Mouse (Mus musculus) MEL (cell line): ENCODE measurements around the gene Ccdc171. TPM values are rescaled to one million over a fixed set of nuclear protein-coding genes. Genes with fewer than 3 reads are reported as not detected.
A peak's percentile ranks its signal among the peaks of the same experiment; 100 is the strongest.

Experiments used
- DNase-seq: peaks from one replicate; pipeline ENCODE4 v3.0.0; 2011; ENCODE audit warnings: low read depth, low spot score
- H3K27ac ChIP-seq: 2 replicates; pipeline ENCODE4 v1.5.1; 2012; ENCODE audit warnings: low read depth, mild to moderate bottlenecking, control low read depth, low read length, moderate library complexity; ENCODE audit not compliant: control insufficient read depth
- H3K27me3 ChIP-seq, 2 experiments: fragments of 150-350 bp in 1 of 2; sonication (generic) in 1 of 2; 2 replicates each; pipeline ENCODE4 v1.6.1; 2012; ENCODE audit warnings: low read length in 2 of 2, mild to moderate bottlenecking in 2 of 2, improper control_type of control experiment in 1 of 2, moderate library complexity in 1 of 2; ENCODE audit not compliant: insufficient read depth in 2 of 2, control insufficient read depth in 1 of 2
- H3K36me3 ChIP-seq, 2 experiments: 2 replicates each; pipeline ENCODE4 v1.6.1; 2012 to 2014; ENCODE audit warnings: low read length in 2 of 2, improper control_type of control experiment in 1 of 2, inconsistent platforms in 1 of 2, mild to moderate bottlenecking in 1 of 2; ENCODE audit not compliant: insufficient read depth in 2 of 2, control insufficient read depth in 1 of 2
- H3K4me1 ChIP-seq, 2 experiments: fragments of 150-350 bp in 1 of 2; sonication (generic) in 1 of 2; 2 replicates each; pipeline ENCODE4 v1.6.1; 2012; ENCODE audit warnings: low read length in 2 of 2, improper control_type of control experiment in 1 of 2, mild to moderate bottlenecking in 1 of 2; ENCODE audit not compliant: insufficient read depth in 2 of 2, control insufficient read depth in 1 of 2
- H3K4me3 ChIP-seq, 2 experiments: fragments of 150-350 bp in 1 of 2; sonication (generic) in 1 of 2; 2 replicates each; pipeline ENCODE4 v1.5.1; 2012; ENCODE audit warnings: low read depth in 2 of 2, low read length in 2 of 2, mild to moderate bottlenecking in 2 of 2, moderate library complexity in 2 of 2, control low read depth in 1 of 2, improper control_type of control experiment in 1 of 2; ENCODE audit not compliant: control insufficient read depth in 1 of 2, insufficient read depth in 1 of 2
- H3K79me2 ChIP-seq: 2 replicates; pipeline ENCODE4 v1.6.1; 2012; ENCODE audit warnings: mild to moderate bottlenecking, low read length, moderate library complexity; ENCODE audit not compliant: control insufficient read depth, poor library complexity, insufficient read depth
- H3K9ac ChIP-seq: 2 replicates; pipeline ENCODE4 v1.6.1; 2012; ENCODE audit warnings: low read depth, mild to moderate bottlenecking, control low read depth, low read length, moderate library complexity; ENCODE audit not compliant: control insufficient read depth, poor library complexity, severe bottlenecking
- H3K9me3 ChIP-seq: fragments of 150-350 bp; sonication (generic); replicated peaks from 2 replicates; pipeline ENCODE4 v1.6.1; 2012; ENCODE audit warnings: mild to moderate bottlenecking, low read length, improper control_type of control experiment, moderate library complexity; ENCODE audit not compliant: insufficient read depth
- BHLHE40 ChIP-seq: IDR thresholded peaks from 2 replicates; pipeline ENCODE4 v1.6.1; 2012; ENCODE audit warnings: low read depth, mild to moderate bottlenecking, inconsistent platforms, low read length, improper control_type of control experiment, borderline replicate concordance
- CHD2 ChIP-seq: IDR thresholded peaks from 2 replicates; pipeline ENCODE4 v1.6.1; 2011; ENCODE audit warnings: low read length, improper control_type of control experiment
- E2F4 ChIP-seq: IDR thresholded peaks from 2 replicates; pipeline ENCODE4 v1.6.1; 2011; ENCODE audit warnings: low read depth, low read length, improper control_type of control experiment, borderline replicate concordance
- ELF1 ChIP-seq: IDR thresholded peaks from 2 replicates; pipeline ENCODE4 v1.6.1; 2014; ENCODE audit warnings: low read depth, mild to moderate bottlenecking, inconsistent platforms, low read length, improper control_type of control experiment, moderate library complexity
- EP300 ChIP-seq, 2 experiments: IDR thresholded peaks; 2 replicates each; pipeline ENCODE4 v1.6.1; 2011; ENCODE audit warnings: improper control_type of control experiment in 2 of 2, low read length in 2 of 2, low read depth in 1 of 2, mild to moderate bottlenecking in 1 of 2
- ETS1 ChIP-seq: IDR thresholded peaks from 2 replicates; pipeline ENCODE4 v1.6.1; 2012; ENCODE audit warnings: low read depth, mild to moderate bottlenecking, inconsistent platforms, low read length, improper control_type of control experiment, moderate library complexity
- GABPA ChIP-seq: IDR thresholded peaks from 2 replicates; pipeline ENCODE4 v1.6.1; 2012; ENCODE audit warnings: low read depth, mild to moderate bottlenecking, inconsistent platforms, low read length, improper control_type of control experiment, moderate library complexity
- GATA1 ChIP-seq: IDR thresholded peaks from 2 replicates; pipeline ENCODE4 v1.6.1; 2011; ENCODE audit warnings: low read depth, low read length, improper control_type of control experiment
- MAX ChIP-seq: IDR thresholded peaks from 2 replicates; pipeline ENCODE4 v1.6.1; 2011; ENCODE audit warnings: low read length, improper control_type of control experiment
- MAZ ChIP-seq: IDR thresholded peaks from 2 replicates; pipeline ENCODE4 v1.6.1; 2012; ENCODE audit warnings: low read depth, mild to moderate bottlenecking, inconsistent platforms, low read length, improper control_type of control experiment
- MEF2A ChIP-seq: IDR thresholded peaks from 2 replicates; pipeline ENCODE4 v1.6.1; 2014; ENCODE audit warnings: low read depth, mild to moderate bottlenecking, inconsistent platforms, low read length, improper control_type of control experiment; ENCODE audit not compliant: poor library complexity, insufficient replicate concordance, severe bottlenecking; ENCODE audit errors: extremely low read depth
- MXI1 ChIP-seq: IDR thresholded peaks from 2 replicates; pipeline ENCODE4 v1.6.1; 2011; ENCODE audit warnings: mild to moderate bottlenecking, low read depth, low read length, improper control_type of control experiment
- MYB ChIP-seq: IDR thresholded peaks from 2 replicates; pipeline ENCODE4 v1.6.1; 2011; ENCODE audit warnings: mild to moderate bottlenecking, low read depth, low read length, improper control_type of control experiment
- MYC ChIP-seq: IDR thresholded peaks from 2 replicates; pipeline ENCODE4 v1.6.1; 2011; ENCODE audit warnings: low read depth, mild to moderate bottlenecking, low read length, improper control_type of control experiment, moderate library complexity
- NELFE ChIP-seq: IDR thresholded peaks from 2 replicates; pipeline ENCODE4 v1.6.1; 2011; ENCODE audit warnings: low read depth, low read length, improper control_type of control experiment
- NRF1 ChIP-seq: IDR thresholded peaks from 2 replicates; pipeline ENCODE4 v1.6.1; 2014; ENCODE audit warnings: low read depth, mild to moderate bottlenecking, inconsistent platforms, low read length, improper control_type of control experiment, moderate library complexity; ENCODE audit not compliant: poor library complexity, insufficient read depth, severe bottlenecking
- POLR2A ChIP-seq, 2 experiments: IDR thresholded peaks; 2 replicates each; pipeline ENCODE4 v1.6.1; 2011 to 2012; ENCODE audit warnings: low read length in 2 of 2, mild to moderate bottlenecking in 2 of 2, control low read depth in 1 of 2, improper control_type of control experiment in 1 of 2, low read depth in 1 of 2, moderate library complexity in 1 of 2; ENCODE audit not compliant: control insufficient read depth in 1 of 2, insufficient read depth in 1 of 2, poor library complexity in 1 of 2
- RAD21 ChIP-seq: IDR thresholded peaks from 2 replicates; pipeline ENCODE4 v1.6.1; 2011; ENCODE audit warnings: mild to moderate bottlenecking, low read depth, low read length, improper control_type of control experiment
- RCOR1 ChIP-seq: IDR thresholded peaks from 2 replicates; pipeline ENCODE4 v1.6.1; 2012; ENCODE audit warnings: low read depth, mild to moderate bottlenecking, inconsistent platforms, low read length, improper control_type of control experiment
- SIN3A ChIP-seq: IDR thresholded peaks from 2 replicates; pipeline ENCODE4 v1.6.1; 2012; ENCODE audit warnings: low read length, improper control_type of control experiment, inconsistent platforms
- SMC3 ChIP-seq: IDR thresholded peaks from 2 replicates; pipeline ENCODE4 v1.6.1; 2011; ENCODE audit warnings: low read depth, low read length, improper control_type of control experiment
- TBP ChIP-seq: IDR thresholded peaks from 2 replicates; pipeline ENCODE4 v1.8.0; 2011; ENCODE audit warnings: low read depth, low read length, improper control_type of control experiment
- TCF12 ChIP-seq: IDR thresholded peaks from 2 replicates; pipeline ENCODE4 v1.6.1; 2014; ENCODE audit warnings: low read depth, mild to moderate bottlenecking, inconsistent platforms, low read length, improper control_type of control experiment, moderate library complexity
- UBTF ChIP-seq: IDR thresholded peaks from 2 replicates; pipeline ENCODE4 v1.6.1; 2012; ENCODE audit warnings: low read depth, mild to moderate bottlenecking, inconsistent platforms, low read length, improper control_type of control experiment, moderate library complexity, borderline replicate concordance; ENCODE audit not compliant: insufficient read depth
- ZNF384 ChIP-seq: IDR thresholded peaks from 2 replicates; pipeline ENCODE4 v1.6.1; 2012; ENCODE audit warnings: low read depth, mild to moderate bottlenecking, inconsistent platforms, low read length, improper control_type of control experiment
- polyA plus RNA-seq, 2 experiments: library from polyadenylated mRNA; stranded (reverse) in 1 of 2; unstranded in 1 of 2; fragments of >175 nt in 1 of 2; fragments of >200 nt in 1 of 2; gene quantifications; 2 replicates each; pipeline versions ENCODE4 v1.2.1 to v1.2.4; 2012; ENCODE audit warnings: low replicate concordance in 2 of 2, low read depth in 1 of 2; ENCODE audit not compliant: insufficient read length in 2 of 2, insufficient read depth in 1 of 2, missing spikeins in 1 of 2
- total RNA-seq: library from RNA; depleted of rRNA; stranded (reverse); fragments of 300-350 nt; gene quantifications from 2 replicates; pipeline ENCODE4 v1.2.3, GENCODE M21; 2012

Ccdc171 gene
- total and polyA plus RNA-seq, 3 experiments: 1.6 to 1.8 TPM; not detected in 1

GRCm38 (mm10) chr4:83526270-83526987 is 1.1 kb downstream of the Ccdc171 start:
- Histone ChIP-seq H3K79me2 (peaks cover 3% of the 10 kb centered on the region), H3K9ac (peak overlapping the region; percentile 95), H3K27me3 (no peaks in the 10 kb centered on the region), H3K4me3 (peak overlapping the region; percentile 90 to 99), H3K9me3 (no peaks in the 10 kb centered on the region), H3K27ac (peak overlapping the region; percentile 96), H3K36me3 (peaks cover 0 to 15% of the 10 kb centered on the region in 2 experiments; a peak in 2 of 4 replicates), H3K4me1 (peaks cover 0 to 4% of the 10 kb centered on the region in 2 experiments; a peak in 2 of 4 replicates)
- TF ChIP-seq TBP (0 out of 2 replicates have a peak, but pooled peaks have one; percentile 13), SIN3A (peak; percentile 43), MYB (0 out of 2 replicates have a peak, but pooled peaks have one; percentile 16), ELF1 (no peak; the same call in 1 of the 2 replicates), MXI1 (peak; percentile 22; the same call in 1 of the 2 replicates), ZNF384 (peak; percentile 88)
- peak; percentile 73 for DNase-seq

- H3K9me3 ChIP-seq: no peaks in the 10 kb centered on the region
- peak overlapping the region; percentile 95; the same call in 1 of the 2 replicates for H3K9ac ChIP-seq
- H3K4me1 ChIP-seq: peaks cover 0 to 4% of the 10 kb centered on the region in 2 experiments; a peak in 2 of 4 replicates
- peaks cover 0 to 15% of the 10 kb centered on the region in 2 experiments; a peak in 2 of 4 replicates for H3K36me3 ChIP-seq
- peak overlapping the region; percentile 66 for H3K27ac ChIP-seq
- H3K27me3 ChIP-seq: no peaks in the 10 kb centered on the region
- TF ChIP-seq ETS1 (no peak), MYB (no peak), NRF1 (no peak), MAZ (no peak), BHLHE40 (0 out of 2 replicates have a peak, but pooled peaks have one; percentile 9), GATA1 (peak; percentile 37; the same call in 1 of the 2 replicates), SMC3 (no peak), POLR2A (IDR thresholded peaks at IDR 0.05; ENCODE audit: control insufficient read depth in 1 of 2, insufficient read depth in 1 of 2, low read depth in 1 of 2, low read length in 2 of 2, poor library complexity in 1 of 2) (no peak), MXI1 (no peak), TCF12 (0 out of 2 replicates have a peak, but pooled peaks have one; percentile 6), EP300 (IDR thresholded peaks at IDR 0.05; ENCODE audit: low read depth in 1 of 2, low read length in 2 of 2) (peak in 1 of 2 experiments; percentile 53; a peak in 2 of 4 replicates), UBTF (no peak), RCOR1 (peak; percentile 42), MYC (no peak), TBP (no peak), NELFE (no peak), E2F4 (no peak), MAX (no peak), CHD2 (no peak), GABPA (no peak), RAD21 (no peak), MEF2A (no peak)
- peak; percentile 63 for DNase-seq
- H3K79me2 ChIP-seq: peaks cover 3% of the 10 kb centered on the region
- peak overlapping the region; percentile 90 to 99 for H3K4me3 ChIP-seq
These were observed 1.6 kb downstream of the Ccdc171 start for GRCm38 (mm10) chr4:83526988-83527334.
